In the genomic region with DNA sequence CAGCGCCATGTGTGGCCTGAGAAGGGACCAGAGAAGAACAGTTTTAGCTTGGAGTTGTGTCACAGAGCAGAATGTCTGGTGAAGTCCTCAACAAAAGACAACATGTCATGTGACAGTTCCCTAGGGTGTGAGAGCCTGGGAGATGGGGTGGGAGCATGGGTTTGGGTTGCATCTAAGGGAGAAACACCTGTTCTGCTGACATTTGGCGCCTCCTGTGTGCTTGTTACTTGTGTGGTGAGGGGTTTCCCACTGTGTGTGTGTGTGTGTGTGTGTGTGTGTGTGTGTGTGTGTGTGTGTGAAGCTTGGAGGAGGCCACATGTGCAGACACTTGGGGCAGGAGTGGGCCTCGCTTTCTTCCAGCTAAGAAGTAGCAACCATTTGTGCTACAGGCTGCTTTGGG, we compare ENCODE assay signal across 18 mouse cellular contexts.
"Had no signal": no experiment of that assay in that cellular context is flagged by ENCODE, and none has a peak within 500 bp of the region (broad histone marks: within the 10 kb centered on the region; RNA-seq: fewer than 3 reads in every experiment).

No protein-coding gene starts in this region.

- H3K4me3 ChIP-seq: lung, embryonic 15.5 days; megakaryocyte, embryonic 14.5 days; midbrain, embryonic 12.5 days; neural tube, embryonic 13.5 days; neural tube, embryonic 15.5 days had no signal

- H3K27ac ChIP-seq: lung, embryonic 15.5 days; macrophage; midbrain, embryonic 12.5 days; neural tube, embryonic 13.5 days; neural tube, embryonic 15.5 days had no signal

- H3K4me1 ChIP-seq: lung, embryonic 15.5 days; neural tube, embryonic 15.5 days had no signal

- H3K9me3 ChIP-seq: lung, embryonic 15.5 days; megakaryocyte, embryonic 14.5 days; midbrain, embryonic 12.5 days; neural tube, embryonic 13.5 days; neural tube, embryonic 15.5 days had no signal

- H3K9ac ChIP-seq: liver, postnatal 0 days; lung, embryonic 15.5 days; midbrain, embryonic 12.5 days; neural tube, embryonic 13.5 days; neural tube, embryonic 15.5 days had no signal

- H3K4me2 ChIP-seq: lung, embryonic 15.5 days; midbrain, embryonic 12.5 days; neural tube, embryonic 13.5 days; neural tube, embryonic 15.5 days had no signal

- DNase-seq: liver, postnatal 0 days; lung, adult 2 months; lung, postnatal 14 days; lung, postnatal 36 days; midbrain, embryonic 14.5 days; retina, postnatal 1 day; right cerebral cortex, postnatal 4 days; spleen, adult 18-20 months; thymus, adult 18-20 months; thymus, postnatal 14 days; thymus, postnatal 36 days had no signal

- H3K36me3 ChIP-seq: lung, embryonic 15.5 days; midbrain, embryonic 12.5 days; neural tube, embryonic 13.5 days; neural tube, embryonic 15.5 days had no signal

- H3K27me3 ChIP-seq: lung, embryonic 15.5 days; megakaryocyte, embryonic 14.5 days; midbrain, embryonic 12.5 days; neural tube, embryonic 13.5 days; neural tube, embryonic 15.5 days had no signal

- ATAC-seq: liver, postnatal 0 days; lung, postnatal 0 days had no signal
